Mouse (Mus musculus): ENCODE measurements around the gene Nsf.

Gene Nsf

DNA sequence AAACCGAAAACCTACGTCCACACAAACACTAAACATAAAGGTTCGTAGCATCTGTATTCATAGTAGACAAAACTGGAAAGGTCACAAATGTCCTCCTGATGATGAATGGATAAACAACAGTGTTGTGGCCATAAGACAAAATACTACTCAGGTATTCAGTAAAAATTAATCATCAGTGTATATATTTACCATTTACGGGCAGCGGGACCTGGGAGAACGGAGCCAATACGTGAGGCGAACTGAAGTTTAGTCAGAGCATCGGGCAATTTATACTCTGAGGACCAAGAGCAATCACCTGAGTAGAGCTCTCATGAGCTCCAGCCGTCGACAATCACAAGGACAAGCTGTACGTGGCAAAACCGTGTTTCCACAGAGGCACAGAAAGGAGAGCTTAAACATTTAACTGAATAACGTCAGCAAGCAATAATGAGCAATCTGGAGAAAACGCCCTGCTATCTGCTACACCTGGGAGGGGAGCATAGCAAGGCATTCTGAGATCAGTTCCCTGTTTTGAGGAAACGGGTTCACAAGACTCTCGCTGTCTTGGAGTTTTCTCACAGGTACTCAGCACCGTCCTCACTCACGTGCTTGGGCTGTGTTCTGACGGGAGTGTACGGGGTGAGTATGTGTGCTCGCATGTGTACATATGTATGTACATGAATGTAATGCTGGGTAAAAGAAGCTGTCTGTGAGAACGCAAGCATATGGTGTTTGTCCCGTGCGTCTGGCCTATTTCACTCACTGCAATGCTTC, 15.7 kb downstream of the Nsf start:
- DNase-seq, result no peak

DNA sequence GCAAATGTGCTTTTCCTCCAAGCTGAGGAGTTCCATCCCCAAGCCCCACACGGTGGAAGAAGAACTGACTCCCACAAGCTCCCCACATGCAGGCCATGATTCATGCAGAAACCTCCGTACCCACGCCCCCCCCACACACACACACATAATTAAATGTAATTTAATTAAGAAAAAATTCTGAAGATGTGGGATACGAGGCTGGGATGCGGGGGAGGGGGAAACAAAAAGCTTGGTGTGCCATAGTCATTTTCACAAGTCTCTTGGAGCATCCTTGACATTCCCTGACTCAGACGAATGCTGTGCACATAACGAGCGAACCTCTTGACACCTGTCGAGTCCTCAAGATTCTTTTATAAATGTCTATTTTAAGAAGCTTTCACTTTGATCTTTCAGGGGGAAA, 16.4 kb downstream of the Nsf start:
- DNase-seq, result no peak

DNA sequence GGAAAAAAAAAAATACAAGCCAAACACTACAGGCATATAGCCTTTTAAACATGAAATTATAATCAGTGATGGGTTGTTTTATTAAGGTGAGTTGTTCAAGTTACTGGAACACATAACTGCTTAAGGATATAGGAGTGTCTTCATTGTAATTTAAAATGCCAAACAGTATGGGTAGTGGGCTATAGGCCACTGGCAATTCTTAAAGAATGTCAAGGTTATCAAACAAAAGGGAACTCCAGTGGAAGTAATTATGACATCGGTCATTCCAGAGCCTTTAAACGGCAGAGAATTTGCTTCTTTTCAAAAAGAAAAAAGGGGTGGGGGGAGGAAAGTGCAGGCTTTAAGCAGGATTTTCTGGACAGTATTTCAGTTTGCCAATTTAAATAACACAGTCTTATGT, 18.1 kb downstream of the Nsf start:
- no peak for DNase-seq

DNA sequence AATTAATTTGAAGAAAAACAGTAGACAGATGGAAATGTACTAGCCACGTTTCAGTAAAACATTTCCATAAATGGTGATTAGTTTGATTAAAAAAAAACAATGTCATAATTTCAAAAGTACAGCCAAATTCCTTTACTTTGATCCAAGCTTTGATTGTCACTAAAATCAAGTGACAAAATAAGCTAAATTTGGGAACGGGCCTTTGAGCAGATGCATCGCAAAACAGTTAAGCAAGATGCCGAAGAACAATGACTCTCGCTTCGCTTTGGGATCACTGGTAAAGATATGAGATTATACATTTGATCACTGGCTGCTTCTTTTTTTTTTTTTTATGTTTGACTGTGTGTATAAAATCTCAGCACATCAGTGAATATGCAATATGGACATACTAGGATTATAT, 20.0 kb downstream of the Nsf start:
- no peak for DNase-seq

DNA sequence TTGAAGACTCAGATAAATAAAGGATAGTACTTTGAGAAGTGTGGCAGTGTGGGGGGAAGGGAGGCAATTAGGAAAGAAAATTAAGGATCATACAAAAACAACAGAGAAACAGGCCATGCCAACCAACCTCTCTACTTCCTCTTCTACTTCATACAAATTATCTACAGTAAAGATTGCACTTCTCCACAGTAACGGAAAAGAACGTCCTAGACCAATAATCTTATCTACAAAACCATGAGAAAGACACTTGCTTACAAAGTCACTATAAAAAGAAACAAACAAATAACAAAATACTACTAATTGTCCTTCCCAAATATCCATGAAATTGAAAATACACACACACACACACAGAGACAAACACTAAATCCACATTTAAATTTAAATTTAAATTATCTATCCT, 29.9 kb downstream of the Nsf start:
- DNase-seq, result no peak

DNA sequence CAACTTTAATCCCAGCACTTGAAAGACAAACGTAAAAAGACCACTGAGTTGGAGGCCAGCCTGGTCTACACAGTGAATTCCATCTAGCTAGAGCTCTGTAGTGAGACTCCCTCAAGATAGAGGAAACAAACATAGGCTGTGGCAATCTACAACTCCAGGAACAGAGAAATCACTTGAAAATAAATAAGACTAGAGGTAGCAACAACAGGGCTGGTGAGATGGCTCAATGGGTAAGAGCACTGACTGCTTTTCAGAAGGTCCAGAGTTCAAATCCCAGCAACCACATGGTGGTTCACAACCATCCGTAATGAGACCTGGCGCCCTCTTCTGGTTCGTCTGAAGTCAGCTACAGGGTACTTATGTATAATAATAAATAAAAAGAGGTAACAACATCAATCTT, 30.6 kb downstream of the Nsf start:
- no peak for DNase-seq

DNA sequence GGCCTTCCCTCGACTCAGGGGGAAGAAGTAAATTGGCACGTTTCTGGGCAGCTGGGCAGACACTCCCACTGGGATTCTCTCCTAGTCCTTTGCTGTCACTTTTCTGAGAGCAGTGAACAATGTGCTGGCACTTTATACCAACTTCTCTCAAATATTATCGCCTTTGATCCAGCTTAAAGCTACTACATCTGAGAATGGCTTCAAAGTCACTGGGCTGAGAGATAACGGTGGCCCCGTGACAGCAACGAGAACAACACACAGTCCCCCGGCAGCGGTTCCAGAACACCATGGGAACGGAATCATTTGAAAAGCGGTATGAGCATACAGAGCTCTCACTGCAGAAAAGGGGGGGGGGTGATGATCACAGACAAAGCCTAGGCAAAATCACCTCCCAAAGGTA, 31.0 kb downstream of the Nsf start:
- DNase-seq, result no peak

DNA sequence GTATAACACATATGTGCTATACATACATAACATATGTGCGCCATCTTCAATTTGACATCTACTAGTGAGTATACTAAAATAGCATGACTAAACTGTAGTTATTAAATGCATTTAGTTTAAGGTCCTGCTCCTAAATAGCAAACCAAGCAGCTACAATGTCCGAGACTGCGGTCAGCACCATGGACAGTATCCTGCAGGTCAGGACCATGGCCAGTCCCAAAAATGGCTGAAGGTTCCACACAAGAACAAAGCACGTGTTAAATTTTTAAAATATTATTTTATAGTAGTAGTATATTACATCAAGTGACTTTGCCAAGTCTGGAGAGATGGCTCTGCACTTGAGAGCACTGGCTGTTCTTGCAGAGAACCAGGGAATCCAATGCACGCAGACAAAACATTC, 33.2 kb downstream of the Nsf start:
- peak; percentile 49 for DNase-seq

DNA sequence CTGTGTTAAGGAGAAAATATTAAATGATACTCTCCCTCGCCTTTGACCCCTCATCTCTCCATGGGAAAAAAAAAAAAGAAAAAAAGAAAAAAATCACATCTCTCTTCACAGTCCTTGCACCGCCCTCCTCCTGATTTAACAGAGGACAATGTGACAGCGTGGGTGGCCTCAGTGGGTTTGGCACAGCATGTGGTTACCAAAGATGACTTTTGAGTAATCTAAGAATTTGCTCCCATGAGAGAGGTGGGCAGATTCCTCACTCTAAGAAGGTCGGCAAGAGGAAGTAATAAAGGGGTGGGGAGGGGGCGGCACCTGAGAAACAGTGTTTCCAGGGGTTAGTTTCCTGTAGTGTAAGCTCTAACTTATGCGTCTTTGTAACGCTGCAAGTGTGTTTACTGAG, 37.0 kb downstream of the Nsf start:
- no peak for DNase-seq

DNA sequence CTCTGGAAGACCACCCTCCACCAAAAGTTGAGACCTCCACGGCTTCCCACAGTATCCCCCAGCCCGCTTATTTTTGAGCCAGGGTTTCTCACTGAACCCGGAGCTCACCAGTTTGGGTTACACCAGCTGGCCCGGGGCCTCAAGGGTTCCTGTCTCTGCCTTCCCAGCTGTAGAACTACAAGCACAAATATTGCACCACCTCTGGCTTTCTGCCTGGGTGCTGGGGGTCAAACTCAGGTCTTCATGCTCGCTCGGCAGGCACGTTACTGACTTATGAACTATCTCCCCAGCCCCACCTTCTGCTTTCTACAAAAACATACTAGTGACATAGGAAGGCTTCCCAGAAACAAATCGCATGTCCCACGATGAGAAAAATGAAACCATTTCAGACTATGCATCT, 38.2 kb downstream of the Nsf start:
- no peak for DNase-seq

DNA sequence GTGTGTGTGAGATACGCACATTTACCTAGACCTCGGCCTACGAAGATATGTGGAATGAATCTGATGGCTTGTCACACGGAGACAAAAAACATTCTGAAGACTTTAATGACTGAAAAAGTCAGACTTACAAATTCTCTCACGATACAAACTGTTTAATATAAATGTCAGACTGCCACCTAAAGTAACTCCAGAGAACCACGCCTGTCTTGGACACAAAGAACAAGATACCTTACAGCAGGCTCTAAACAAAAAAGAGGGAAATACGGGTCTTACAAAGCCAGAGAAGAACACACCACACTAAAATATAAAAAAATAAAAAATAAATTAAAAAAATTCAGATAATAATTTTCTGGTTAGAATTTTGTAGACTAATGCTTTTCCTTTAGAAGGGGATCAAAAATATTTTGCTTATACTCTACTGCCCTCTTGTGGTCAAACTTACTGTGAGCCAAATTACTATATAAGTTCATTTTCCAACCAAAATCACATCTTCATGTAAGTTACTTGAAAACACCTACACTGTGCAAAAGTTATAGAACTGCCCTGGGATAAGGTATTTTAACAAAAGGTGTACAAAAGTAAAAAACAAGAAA, 42.8 kb downstream of the Nsf start:
- DNase-seq, result no peak

DNA sequence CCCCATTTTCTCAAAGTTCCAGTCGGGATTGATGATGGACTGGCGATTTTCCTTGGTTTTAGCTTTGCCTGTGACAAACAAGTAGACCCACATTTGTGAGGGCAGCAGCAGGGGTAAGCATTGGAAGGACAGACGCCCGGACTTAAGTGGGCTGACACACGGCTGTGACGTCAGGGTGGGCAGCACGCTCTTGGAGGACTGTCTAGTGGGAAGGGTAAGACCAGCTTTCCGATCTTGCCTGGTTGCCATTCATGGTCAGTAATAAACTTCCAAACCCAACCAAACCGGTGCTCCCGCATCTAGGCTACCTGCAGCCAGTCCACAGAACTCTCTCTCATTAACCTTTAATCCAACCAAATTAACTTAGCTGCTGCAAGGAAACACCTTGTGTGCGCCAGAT, 43.3 kb downstream of the Nsf start:
- no peak for DNase-seq

DNA sequence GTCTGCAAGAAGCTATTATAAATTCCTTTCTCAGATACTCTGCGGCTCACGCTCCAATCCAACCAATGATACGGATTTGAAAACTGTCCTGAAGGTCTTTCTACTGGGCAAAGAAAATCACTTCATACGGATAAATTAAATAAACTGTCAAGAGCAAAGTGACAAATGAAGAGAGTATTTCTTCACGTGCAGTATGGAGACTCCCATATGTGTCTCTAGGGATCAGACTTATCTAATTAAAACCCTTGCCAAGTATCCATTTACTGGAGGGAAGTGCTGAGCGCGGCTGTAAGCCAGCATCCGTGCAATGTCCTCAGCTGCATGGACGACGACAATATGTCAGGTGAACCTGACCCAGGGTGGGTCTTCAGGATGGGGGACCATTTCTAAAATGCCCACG, 44.0 kb downstream of the Nsf start:
- no peak for DNase-seq

DNA sequence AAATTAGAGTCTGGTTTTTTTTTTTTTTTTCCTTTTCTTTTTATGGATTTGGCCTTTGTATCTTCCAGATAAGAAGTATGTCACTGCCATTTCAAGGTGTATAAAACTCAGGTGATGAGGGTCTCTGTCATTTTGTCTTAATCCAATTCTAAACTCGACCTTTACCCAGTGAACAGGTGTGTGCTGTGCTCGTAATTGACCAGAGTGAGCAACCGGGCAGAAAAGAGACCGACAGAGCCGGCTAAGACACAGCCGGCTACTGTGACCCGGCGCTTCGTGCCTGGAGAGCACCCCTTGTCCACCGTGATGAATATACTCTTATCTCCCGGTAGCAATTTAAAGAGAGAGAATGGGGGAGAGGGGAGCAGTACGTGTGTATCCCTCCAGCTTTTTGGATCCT, 44.5 kb downstream of the Nsf start:
- DNase-seq, result no peak

DNA sequence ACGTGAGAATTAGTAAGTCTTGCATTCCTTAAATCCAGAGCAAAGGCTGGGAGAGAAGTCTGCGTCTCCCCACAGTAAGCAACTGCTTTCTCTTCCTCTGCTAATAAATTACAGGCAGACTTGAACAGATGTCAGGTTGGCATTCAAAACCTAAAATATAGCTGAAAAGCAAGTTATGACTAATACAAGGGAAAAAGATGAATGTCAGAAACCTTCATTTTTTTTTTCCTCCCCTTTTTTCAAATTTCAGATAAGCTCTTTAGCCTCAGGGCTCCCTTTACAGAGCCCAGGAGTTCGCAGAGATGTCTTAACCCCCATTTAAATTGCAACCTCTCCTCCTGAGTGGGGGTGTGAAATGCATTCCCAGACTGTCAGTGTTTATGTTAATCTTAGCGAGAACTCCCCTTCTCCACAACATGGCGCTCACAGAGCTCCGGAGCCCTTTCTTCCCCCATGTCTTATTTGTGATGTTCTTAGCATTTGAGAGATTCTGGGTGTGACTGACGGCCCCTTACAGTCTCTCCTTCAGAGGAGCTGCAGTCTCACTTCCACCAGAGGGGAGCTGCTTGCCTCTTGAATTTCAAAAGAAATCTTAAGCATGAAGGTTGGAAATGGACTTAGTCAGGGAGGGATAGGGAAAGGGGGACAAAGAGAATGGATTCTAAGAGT, 47.7 kb downstream of the Nsf start:
- DNase-seq, result no peak

DNA sequence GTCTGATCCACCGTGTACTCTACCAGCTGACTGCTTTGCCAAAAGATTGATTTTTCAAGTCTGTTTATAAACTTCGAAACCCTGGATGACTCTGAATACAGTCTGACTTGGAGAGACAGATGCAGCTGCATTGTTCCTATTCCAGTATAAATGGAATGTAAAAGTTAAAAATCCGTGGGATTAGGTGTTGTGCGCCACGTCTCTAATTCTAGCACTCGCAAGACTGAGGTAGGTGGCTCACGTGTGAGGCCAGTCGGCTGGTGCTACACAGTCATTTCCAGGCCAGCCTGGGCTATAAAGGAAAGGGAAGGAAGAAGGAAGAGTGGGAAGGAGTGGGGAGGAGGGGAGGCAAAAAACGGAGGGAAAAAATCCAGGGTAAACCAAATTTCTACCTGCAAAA, 48.4 kb downstream of the Nsf start:
- DNase-seq, result no peak

DNA sequence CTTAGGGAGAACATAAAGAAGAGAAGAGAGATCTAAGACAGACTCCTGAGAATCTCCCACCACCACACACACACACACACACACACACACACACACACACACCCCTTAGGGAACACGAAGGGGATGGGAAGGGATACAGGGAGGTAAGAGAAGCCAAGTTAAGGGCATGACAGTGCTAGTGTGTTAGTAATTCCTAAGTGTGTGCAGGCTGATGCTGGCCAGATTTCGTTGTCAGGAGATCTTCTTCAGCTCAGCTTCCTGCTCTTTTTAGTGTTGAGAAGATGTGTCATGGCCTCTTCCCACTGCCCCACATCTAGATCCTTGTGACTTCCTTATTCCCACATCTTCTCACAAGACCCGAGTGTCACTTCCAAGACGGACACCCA, 52.3 kb downstream of the Nsf start:
- no peak for DNase-seq

DNA sequence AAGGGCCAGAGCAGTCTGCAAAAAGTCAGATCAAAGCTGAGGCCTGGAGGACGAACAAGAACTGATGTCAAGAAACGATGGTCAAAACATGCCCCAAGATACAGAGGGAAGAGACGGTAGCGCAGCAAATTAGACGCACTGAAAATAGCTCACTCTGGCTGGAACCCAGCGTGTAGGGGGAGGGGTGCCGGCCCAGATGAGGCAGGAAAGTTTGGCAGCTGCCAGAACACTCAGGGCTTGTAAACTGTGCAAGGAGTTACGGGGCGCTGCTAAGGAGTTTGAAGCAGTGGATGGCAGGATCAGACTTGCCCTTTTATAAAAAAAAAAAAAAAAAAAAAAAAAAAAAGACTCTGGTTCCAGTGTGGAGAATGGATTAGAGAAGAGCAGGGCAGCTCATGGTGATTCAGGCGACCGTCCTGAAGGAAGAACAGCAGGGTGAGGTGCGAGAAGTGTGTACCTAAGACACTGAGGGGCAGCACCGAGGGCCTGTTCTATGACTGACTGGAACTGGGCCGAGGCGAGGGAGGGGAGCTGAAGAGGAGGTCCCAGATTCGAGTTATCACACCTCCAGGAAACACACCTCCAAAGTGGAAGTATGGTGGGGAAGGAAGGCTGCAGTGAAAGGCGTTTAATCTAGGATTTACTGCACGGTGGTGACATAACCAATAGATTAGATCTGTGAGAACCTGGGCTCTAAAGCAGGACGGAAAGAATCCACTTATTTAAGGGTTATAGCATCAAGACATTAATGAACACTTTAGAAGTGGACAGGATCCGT, 52.9 kb downstream of the Nsf start:
- no peak for DNase-seq

DNA sequence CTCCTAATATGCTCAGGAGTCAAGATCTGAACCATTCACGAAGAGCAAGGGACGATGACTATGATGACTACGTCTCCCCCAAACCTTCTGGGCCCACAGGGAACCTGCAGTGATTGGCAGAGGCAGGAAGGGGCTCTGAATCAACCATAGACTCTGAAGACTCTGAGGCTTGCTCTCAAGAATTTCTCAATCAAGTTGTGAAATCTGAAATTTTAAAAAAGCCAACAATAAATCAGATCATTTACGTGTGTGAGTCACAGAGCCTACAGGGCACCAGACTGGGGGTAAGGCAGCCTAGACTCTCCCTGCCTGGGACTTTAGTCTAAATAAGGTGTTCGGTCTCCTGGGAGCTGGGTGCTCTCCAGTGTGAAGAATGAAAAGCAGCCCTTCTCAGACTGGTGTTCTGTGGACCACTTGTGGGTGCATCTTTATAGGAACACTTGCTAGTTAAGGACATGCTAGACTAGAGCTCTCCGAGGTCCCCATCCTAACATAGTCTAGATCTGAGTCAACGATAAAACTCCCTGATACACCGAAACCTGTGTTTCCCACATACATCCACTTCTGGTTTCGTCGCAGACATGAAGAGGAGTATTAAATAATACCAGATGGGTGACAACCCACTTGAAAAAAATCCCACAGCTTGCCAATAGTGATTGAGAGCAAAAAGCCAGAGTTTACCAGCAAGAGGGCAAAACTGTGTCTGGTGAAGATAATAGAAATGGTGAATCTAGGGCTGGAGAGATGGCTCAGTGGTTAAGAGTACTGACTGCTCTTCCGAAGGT, 56.7 kb downstream of the Nsf start:
- no peak for DNase-seq

DNA sequence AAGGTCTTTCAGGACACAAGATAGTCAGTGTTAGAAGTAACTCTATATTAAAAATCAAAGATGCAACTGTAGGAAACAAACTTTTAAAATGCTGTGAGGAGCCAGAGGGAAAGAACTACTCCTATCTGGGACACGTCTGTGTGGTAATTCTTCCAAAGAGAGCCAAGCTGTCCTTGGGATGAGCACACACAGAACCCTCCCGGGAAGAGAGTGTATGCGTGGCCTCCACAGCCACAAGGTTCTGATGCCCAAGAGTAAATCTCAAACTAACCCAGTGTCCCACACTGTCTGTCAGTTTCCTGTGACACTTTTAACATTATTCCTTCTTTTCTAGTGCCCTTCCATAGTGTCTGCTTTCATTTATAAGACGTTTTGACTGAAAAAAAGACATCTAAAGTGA, 57.8 kb downstream of the Nsf start:
- no peak for DNase-seq

DNA sequence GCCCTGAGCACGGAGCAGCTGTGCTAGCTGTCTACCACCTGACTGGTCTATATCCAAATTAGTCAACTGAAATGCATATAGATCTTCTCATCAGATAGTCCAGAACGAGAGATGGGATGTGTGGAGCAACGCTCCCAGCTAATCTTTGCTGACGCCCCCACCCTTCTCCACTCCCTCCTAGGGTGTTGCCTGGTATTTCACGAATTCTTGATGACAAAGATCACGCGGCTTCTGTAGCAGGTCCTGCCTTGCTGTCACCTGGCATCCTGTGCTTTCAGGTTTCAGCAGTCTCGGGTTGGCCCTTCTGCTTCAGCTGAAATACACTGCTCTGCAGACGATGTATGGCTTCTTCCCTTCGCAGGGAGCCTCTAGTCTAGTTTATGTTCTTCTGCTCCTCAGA, 61.0 kb downstream of the Nsf start:
- DNase-seq, result no peak

DNA sequence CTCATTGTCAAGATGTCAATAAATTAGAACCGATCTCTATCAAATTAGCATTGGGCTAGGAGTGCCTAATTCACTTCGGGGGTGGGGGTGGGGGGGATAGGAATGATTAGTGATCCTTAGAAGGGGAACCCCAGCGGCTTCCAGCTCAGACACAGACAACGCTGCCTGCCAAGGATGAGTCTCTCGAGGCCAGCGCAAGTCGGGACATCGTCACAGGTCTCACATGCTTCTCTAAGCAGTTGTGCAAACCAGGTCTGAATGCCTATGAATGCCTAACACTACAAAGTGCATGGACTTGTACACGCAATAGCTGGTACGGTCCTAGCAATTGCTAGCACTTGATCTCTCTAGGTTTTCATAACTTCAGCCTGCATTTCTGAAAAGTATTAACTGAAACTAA, 62.1 kb downstream of the Nsf start:
- DNase-seq, result no peak
